Comparison of ENCODE assay signal across 15 mouse cellular contexts in the genomic region with DNA sequence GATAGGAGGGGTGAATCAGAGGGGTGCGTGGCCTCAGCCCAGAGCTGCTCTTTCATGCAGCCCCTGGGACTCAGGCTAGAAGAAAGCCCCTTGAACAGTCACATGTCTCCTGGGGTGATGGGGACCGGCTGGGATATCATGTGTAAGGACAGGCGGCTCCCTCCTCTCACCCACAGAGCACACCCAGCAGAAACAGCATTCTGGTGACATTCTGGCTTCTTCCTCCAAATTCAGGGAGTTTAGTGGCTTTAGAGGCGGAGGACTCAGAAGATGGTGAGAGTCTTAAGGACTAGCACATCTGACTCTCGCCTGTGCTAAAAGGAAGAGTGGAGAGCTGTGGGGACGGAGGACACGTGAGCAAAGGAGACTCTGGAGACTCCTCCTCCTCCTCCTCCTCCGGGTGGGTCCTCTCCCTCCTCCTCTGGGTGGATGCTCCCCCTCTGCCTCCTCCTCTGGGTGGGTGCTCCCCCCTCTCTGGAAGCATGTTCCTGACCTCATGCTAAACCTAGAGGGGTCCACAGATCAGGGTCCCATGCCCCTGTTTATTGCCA. TPM values are rescaled to one million over a fixed set of nuclear protein-coding genes. Genes with fewer than 3 reads are reported as not detected.
DNase-seq lines count a peak whose midpoint lies in the region; ATAC-seq and TF ChIP-seq lines count a peak whose summit lies in the region.
"Had no signal": no experiment of that assay in that cellular context is flagged by ENCODE, and none has a peak within 500 bp of the region (broad histone marks: within the 10 kb centered on the region; RNA-seq: fewer than 3 reads in every experiment).

No protein-coding gene starts in this region.

- H3K27me3 ChIP-seq in hindbrain, embryonic 13.5 days: peaks cover 17% of the 10 kb centered on the region
- H3K27me3 ChIP-seq in hindbrain, postnatal 0 days (ENCODE audit: insufficient read depth, low read length): no peaks in the 10 kb centered on the region
- H3K27me3 ChIP-seq in lung, embryonic 14.5 days (ENCODE audit: insufficient read depth, low read length): no peaks in the 10 kb centered on the region
- H3K27me3 ChIP-seq in embryonic facial prominence, embryonic 10.5 days (replicated peaks; ENCODE audit: low read depth, poor library complexity, severe bottlenecking): no peaks in the 10 kb centered on the region
- no peaks in the 10 kb centered on the region for H3K27me3 ChIP-seq in embryonic facial prominence, embryonic 14.5 days (replicated peaks; ENCODE audit: control insufficient read depth, insufficient read depth, low read length)

- H3K4me3 ChIP-seq in hindbrain, embryonic 13.5 days: no peak overlapping the region
- no peak overlapping the region for H3K4me3 ChIP-seq in hindbrain, postnatal 0 days (ENCODE audit: low read length)
- H3K4me3 ChIP-seq in lung, embryonic 14.5 days (ENCODE audit: low read depth, low read length): no peak overlapping the region
- peak overlapping the region; percentile 36 for H3K4me3 ChIP-seq in embryonic facial prominence, embryonic 10.5 days
- H3K4me3 ChIP-seq in embryonic facial prominence, embryonic 14.5 days (ENCODE audit: low read depth, low read length): no peak overlapping the region

- WGBS in hindbrain, embryonic 13.5 days: 65% methylated on average over 8 of the region's 8 CpGs
- WGBS in hindbrain, postnatal 0 days: 63% methylated on average over 8 of the region's 8 CpGs
- 63% methylated on average over 8 of the region's 8 CpGs for WGBS in lung, embryonic 14.5 days
- WGBS in embryonic facial prominence, embryonic 10.5 days: 60% methylated on average over 8 of the region's 8 CpGs
- 56% methylated on average over 8 of the region's 8 CpGs for whole genome bisulfite sequencing in embryonic facial prominence, embryonic 14.5 days

- no peak for TF ChIP-seq CTCF in hindbrain, postnatal 0 days (IDR thresholded peaks at IDR 0.05; ENCODE audit: low read depth)
- TF ChIP-seq CTCF in lung, embryonic 14.5 days (IDR thresholded peaks at IDR 0.05; ENCODE audit: low read depth): no peak

- peaks cover 28% of the 10 kb centered on the region for H3K4me1 ChIP-seq in hindbrain, embryonic 13.5 days (replicated peaks)
- peaks cover 3% of the 10 kb centered on the region; the same call in 1 of the 2 replicates for H3K4me1 ChIP-seq in hindbrain, postnatal 0 days (ENCODE audit: insufficient read depth, low read length)
- peaks cover 12% of the 10 kb centered on the region for H3K4me1 ChIP-seq in lung, embryonic 14.5 days (ENCODE audit: insufficient read depth)
- H3K4me1 ChIP-seq in embryonic facial prominence, embryonic 10.5 days: peaks cover 87% of the 10 kb centered on the region
- peaks cover 19% of the 10 kb centered on the region for H3K4me1 ChIP-seq in embryonic facial prominence, embryonic 14.5 days (ENCODE audit: control insufficient read depth, insufficient read depth, low read length)

- ATAC-seq in hindbrain, embryonic 13.5 days (ENCODE audit: low FRiP score): 0 out of 2 replicates have a peak, but pooled peaks have one; percentile 9
- no peak for ATAC-seq in hindbrain, postnatal 0 days
- 0 out of 2 replicates have a peak, but pooled peaks have one; percentile 5 for ATAC-seq in lung, embryonic 14.5 days (ENCODE audit: insufficient read depth)
- ATAC-seq in embryonic facial prominence, embryonic 14.5 days (ENCODE audit: low read depth): no peak

- H3K4me2 ChIP-seq in hindbrain, embryonic 13.5 days: no peak overlapping the region
- no peak overlapping the region for H3K4me2 ChIP-seq in hindbrain, postnatal 0 days (ENCODE audit: low read depth, low read length)
- H3K4me2 ChIP-seq in lung, embryonic 14.5 days: peak overlapping the region; percentile 37
- 0 out of 2 replicates have a peak overlapping the region, but pooled peaks have one; percentile 41 for H3K4me2 ChIP-seq in embryonic facial prominence, embryonic 14.5 days (ENCODE audit: low read depth, low read length)

- H3K27ac ChIP-seq in hindbrain, embryonic 13.5 days: no peak overlapping the region
- H3K27ac ChIP-seq in hindbrain, postnatal 0 days: no peak overlapping the region
- 0 out of 2 replicates have a peak overlapping the region, but pooled peaks have one; percentile 8 for H3K27ac ChIP-seq in lung, embryonic 14.5 days (ENCODE audit: low read depth)
- peak overlapping the region; percentile 81 for H3K27ac ChIP-seq in embryonic facial prominence, embryonic 10.5 days (replicated peaks)
- peak overlapping the region; percentile 6; the same call in 1 of the 2 replicates for H3K27ac ChIP-seq in embryonic facial prominence, embryonic 14.5 days (replicated peaks; ENCODE audit: low read depth, low read length)
- H3K27ac ChIP-seq: liver, embryonic 14.5 days had no signal

- no peaks in the 10 kb centered on the region for H3K9me3 ChIP-seq in hindbrain, embryonic 13.5 days
- no peaks in the 10 kb centered on the region for H3K9me3 ChIP-seq in hindbrain, postnatal 0 days (ENCODE audit: low read length)
- no peaks in the 10 kb centered on the region for H3K9me3 ChIP-seq in lung, embryonic 14.5 days (ENCODE audit: low read depth, low read length)
- no peaks in the 10 kb centered on the region for H3K9me3 ChIP-seq in embryonic facial prominence, embryonic 10.5 days
- no peaks in the 10 kb centered on the region for H3K9me3 ChIP-seq in embryonic facial prominence, embryonic 14.5 days (ENCODE audit: control insufficient read depth, low read length)

- H3K36me3 ChIP-seq in hindbrain, embryonic 13.5 days: no peaks in the 10 kb centered on the region
- H3K36me3 ChIP-seq in hindbrain, postnatal 0 days (ENCODE audit: insufficient read depth, low read length): no peaks in the 10 kb centered on the region
- no peaks in the 10 kb centered on the region for H3K36me3 ChIP-seq in lung, embryonic 14.5 days (ENCODE audit: insufficient read depth)
- no peaks in the 10 kb centered on the region for H3K36me3 ChIP-seq in embryonic facial prominence, embryonic 10.5 days (replicated peaks)
- no peaks in the 10 kb centered on the region for H3K36me3 ChIP-seq in embryonic facial prominence, embryonic 14.5 days (ENCODE audit: control insufficient read depth, insufficient read depth, low read length)

- DNase-seq in hindbrain, postnatal 0 days (ENCODE audit: low spot score): no peak
- no peak for DNase-seq in lung, embryonic 14.5 days
- no peak for DNase-seq in lung, postnatal 10 days
- no peak for DNase-seq in embryonic facial prominence, embryonic 10.5 days (ENCODE audit: low spot score)
- no peak for DNase-seq in embryonic facial prominence, embryonic 14.5 days (ENCODE audit: low spot score)
- DNase-seq in cerebellum, adult 11-12 months: no peak
- DNase-seq in layer of hippocampus, adult 8-10 months (ENCODE audit: low spot score in 2 of 2): no peak
- DNase-seq: cerebellum, adult 9-10 months; gastrocnemius, postnatal 36 days; layer of hippocampus, postnatal 36 days; spleen, adult 18-20 months had no signal

- H3K9ac ChIP-seq in hindbrain, embryonic 13.5 days: no peak overlapping the region
- H3K9ac ChIP-seq in hindbrain, postnatal 0 days (replicated peaks; ENCODE audit: low read length): no peak overlapping the region
- H3K9ac ChIP-seq in lung, embryonic 14.5 days: no peak overlapping the region
- H3K9ac ChIP-seq in embryonic facial prominence, embryonic 14.5 days (ENCODE audit: low read depth, low read length): no peak overlapping the region
- H3K9ac ChIP-seq: liver, embryonic 14.5 days had no signal

RNA-seq across cellular contexts. Expression of a gene that starts 47.9 kb away (rescaled TPM):
- polyA plus RNA-seq in hindbrain, embryonic 13.5 days (2015; fragmentation: Nextera tagmentation; extraction: Ambion mirVana): 0.16 and 0.27 TPM in 2 replicates
- total RNA-seq in hindbrain, postnatal 0 days (2014; rRNA removed): 0.40 and 0.58 TPM in 2 replicates
- polyA plus RNA-seq in hindbrain, postnatal 0 days (2015; fragmentation: Nextera tagmentation; extraction: Ambion mirVana): 0.21 TPM in 1 of 2 replicates, not detected in the other
- 6.8 and 7.9 TPM in 2 replicates for polyA plus RNA-seq in lung, embryonic 14.5 days (2014; fragmentation: Nextera tagmentation; extraction: Ambion mirVana)
- polyA plus RNA-seq in embryonic facial prominence, embryonic 10.5 days (2016; fragmentation: Nextera tagmentation; extraction: Ambion mirVana): 2.8 and 4.6 TPM in 2 replicates
- polyA plus RNA-seq in embryonic facial prominence, embryonic 14.5 days (2014; fragmentation: Nextera tagmentation; extraction: Ambion mirVana): 0.32 and 0.96 TPM in 2 replicates
- under 1 TPM in 3 of 4 experiments, not detected in 1; 0.16 to 0.18 (median 0.16) TPM for total RNA-seq in layer of hippocampus, adult 8-10 months (2022)
- total RNA-seq: gastrocnemius, postnatal 36 days; layer of hippocampus, postnatal 36 days; megakaryocyte progenitor cell, adult 5-6 weeks had no signal
- polyA plus RNA-seq: CD4-positive, CD25-positive, alpha-beta regulatory T cell, adult 4 months had no signal

RNA-seq across cellular contexts. Expression of a gene that starts 59.6 kb away (rescaled TPM):
- 2.8 and 4.1 TPM in 2 replicates for polyA plus RNA-seq in hindbrain, embryonic 13.5 days (2015; fragmentation: Nextera tagmentation; extraction: Ambion mirVana)
- total RNA-seq in hindbrain, postnatal 0 days (2014; rRNA removed): 3.7 and 10.6 TPM in 2 replicates
- 2.8 and 3.6 TPM in 2 replicates for polyA plus RNA-seq in hindbrain, postnatal 0 days (2015; fragmentation: Nextera tagmentation; extraction: Ambion mirVana)
- polyA plus RNA-seq in lung, embryonic 14.5 days (2014; fragmentation: Nextera tagmentation; extraction: Ambion mirVana): 1.1 and 1.9 TPM in 2 replicates
- 11.7 and 15.2 TPM in 2 replicates for polyA plus RNA-seq in embryonic facial prominence, embryonic 10.5 days (2016; fragmentation: Nextera tagmentation; extraction: Ambion mirVana)
- 7.4 and 9.4 TPM in 2 replicates for polyA plus RNA-seq in embryonic facial prominence, embryonic 14.5 days (2014; fragmentation: Nextera tagmentation; extraction: Ambion mirVana)
- 1 to 10 TPM; 1.0 to 2.3 (median 1.3) TPM for total RNA-seq in layer of hippocampus, adult 8-10 months (2022)
- total RNA-seq: megakaryocyte progenitor cell, adult 5-6 weeks had no signal
- polyA plus RNA-seq: CD4-positive, CD25-positive, alpha-beta regulatory T cell, adult 4 months had no signal

Comparison
In these comparisons a context has a peak if more than half of its experiments do, and no peak if none do; other contexts are left out.
1. ATAC-seq: peak in hindbrain, embryonic 13.5 days (single experiment) and lung, embryonic 14.5 days (single experiment); none in hindbrain, postnatal 0 days (single experiment) and embryonic facial prominence, embryonic 14.5 days (single experiment).
2. H3K27ac ChIP-seq: peak in lung, embryonic 14.5 days (single experiment), embryonic facial prominence, embryonic 10.5 days (single experiment) and embryonic facial prominence, embryonic 14.5 days (single experiment); none in hindbrain, embryonic 13.5 days (single experiment) and hindbrain, postnatal 0 days (single experiment).
3. H3K4me2 ChIP-seq: peak in lung, embryonic 14.5 days (single experiment) and embryonic facial prominence, embryonic 14.5 days (single experiment); none in hindbrain, embryonic 13.5 days (single experiment) and hindbrain, postnatal 0 days (single experiment).